Mouse (Mus musculus) hindbrain, embryonic 13.5 days (tissue): ENCODE results near the gene Vmn2r44. TPM values are rescaled to one million over a fixed set of nuclear protein-coding genes. Genes with fewer than 3 reads are reported as not detected.
"Not testable (repeated sequence)": the region's sequence is repeated elsewhere in the genome, so short reads cannot be mapped to it uniquely, and the experiment has no call there.

Experiments used
- ATAC-seq: fragments of 200-750 bp; cut with Nextera tagmentation; 2 replicates; pipeline ENCODE4 v1.8.0; 2017; ENCODE audit warnings: moderate TSS enrichment; ENCODE audit not compliant: low FRiP score
- H3K27ac ChIP-seq: fragments of 300-500 bp; sonication (generic); 2 replicates; pipeline ENCODE4 v1.5.1; 2015; ENCODE audit warnings: inconsistent platforms, mild to moderate bottlenecking, moderate library complexity
- H3K27me3 ChIP-seq: fragments of 300-500 bp; sonication (generic); 2 replicates; pipeline ENCODE4 v1.6.1; 2015; ENCODE audit warnings: mild to moderate bottlenecking, inconsistent platforms
- H3K36me3 ChIP-seq: fragments of 300-500 bp; sonication (generic); 2 replicates; pipeline ENCODE4 v1.6.1; 2015; ENCODE audit warnings: mild to moderate bottlenecking, inconsistent platforms
- H3K4me1 ChIP-seq: fragments of 300-500 bp; sonication (generic); replicated peaks from 2 replicates; pipeline ENCODE4 v1.6.1; 2015; ENCODE audit warnings: inconsistent platforms
- H3K4me2 ChIP-seq: fragments of 300-500 bp; sonication (generic); 2 replicates; pipeline ENCODE4 v1.6.1; 2015; ENCODE audit warnings: inconsistent platforms, mild to moderate bottlenecking, moderate library complexity
- H3K4me3 ChIP-seq: fragments of 300-500 bp; sonication (generic); 2 replicates; pipeline ENCODE4 v1.5.1; 2015; ENCODE audit warnings: mild to moderate bottlenecking, inconsistent platforms
- H3K9ac ChIP-seq: fragments of 300-500 bp; sonication (generic); 2 replicates; pipeline ENCODE4 v1.6.1; 2015; ENCODE audit warnings: mild to moderate bottlenecking, inconsistent platforms
- H3K9me3 ChIP-seq: fragments of 300-500 bp; sonication (generic); 2 replicates; pipeline ENCODE4 v1.6.1; 2016; ENCODE audit warnings: inconsistent platforms
- WGBS: fragments of 180-500 bp; shearing (Covaris S2); methylation state at CpG from one replicate; pipeline ENCODE4 v1.1.7; 2015; 5-methylcytosine and 5-hydroxymethylcytosine counted together
- polyA plus RNA-seq: library from polyadenylated mRNA; unstranded; fragments of >200 nt; fragmentation: Nextera tagmentation; extraction: Ambion mirVana; gene quantifications from 2 replicates; pipeline ENCODE4 v1.2.1, GENCODE M21; 2015

Vmn2r44 gene
- not detected in 2 replicates for polyA plus RNA-seq

- H3K36me3 ChIP-seq, ATAC-seq, H3K27ac ChIP-seq, H3K4me3 ChIP-seq, H3K9ac ChIP-seq, H3K4me1 ChIP-seq, H3K9me3 ChIP-seq, H3K4me2 ChIP-seq, H3K27me3 ChIP-seq: not testable (repeated sequence)
These were observed at the start of gene Vmn2r44 for GRCm38 (mm10) chr7:8383233-8383632. Gene Vmn2r44, minus strand, starts transcription at chr7:8383333.

- WGBS, result 89% methylated on average over 11 of the region's 11 CpGs
- not testable (repeated sequence) for H3K9ac ChIP-seq, H3K27ac ChIP-seq, H3K4me3 ChIP-seq, H3K9me3 ChIP-seq, H3K36me3 ChIP-seq, H3K4me2 ChIP-seq, ATAC-seq, H3K27me3 ChIP-seq, H3K4me1 ChIP-seq
These were observed 25.3 kb downstream of the Vmn2r44 start for GRCm38 (mm10) chr7:8357879-8358278.

Other genes starting within 250 kb of the Vmn2r44 start
- not detected in 2 replicates for gene Vmn2r41, start 221.7 kb downstream of the Vmn2r44 start, polyA plus RNA-seq
- not detected in 2 replicates for gene Vmn2r42, start 183.0 kb downstream of the Vmn2r44 start, polyA plus RNA-seq
- not detected in 2 replicates for gene Vmn2r43, start 122.7 kb downstream of the Vmn2r44 start, polyA plus RNA-seq
- gene Vmn2r45, start 105.7 kb upstream of the Vmn2r44 start, polyA plus RNA-seq, result not detected in 2 replicates